Mouse (Mus musculus): ENCODE results near the gene Mapkap1. TPM values are rescaled to one million over a fixed set of nuclear protein-coding genes. Genes with fewer than 3 reads are reported as not detected.
A peak's percentile ranks its signal among the peaks of the same experiment; 100 is the strongest.

Gene Mapkap1
- total RNA-seq (2021) (10 to 100 TPM; 71.4 to 79.8 TPM), polyA plus RNA-seq (2012; rRNA removed) (43.1 and 46.1 TPM in 2 replicates)
- long read RNA-seq, transcript Mapkap1-204 (11 exons, 1,630 nt), result minor isoform, 7 of 91 reads
- long read RNA-seq, transcript Mapkap1-209 (12 exons, 3,111 nt), result major isoform, 57 of 91 reads
- long read RNA-seq, partial matches to known transcripts, result 6 of 91 reads
- long read RNA-seq, other reads (novel, unspliced or antisense), result 21 of 91 reads

DNA sequence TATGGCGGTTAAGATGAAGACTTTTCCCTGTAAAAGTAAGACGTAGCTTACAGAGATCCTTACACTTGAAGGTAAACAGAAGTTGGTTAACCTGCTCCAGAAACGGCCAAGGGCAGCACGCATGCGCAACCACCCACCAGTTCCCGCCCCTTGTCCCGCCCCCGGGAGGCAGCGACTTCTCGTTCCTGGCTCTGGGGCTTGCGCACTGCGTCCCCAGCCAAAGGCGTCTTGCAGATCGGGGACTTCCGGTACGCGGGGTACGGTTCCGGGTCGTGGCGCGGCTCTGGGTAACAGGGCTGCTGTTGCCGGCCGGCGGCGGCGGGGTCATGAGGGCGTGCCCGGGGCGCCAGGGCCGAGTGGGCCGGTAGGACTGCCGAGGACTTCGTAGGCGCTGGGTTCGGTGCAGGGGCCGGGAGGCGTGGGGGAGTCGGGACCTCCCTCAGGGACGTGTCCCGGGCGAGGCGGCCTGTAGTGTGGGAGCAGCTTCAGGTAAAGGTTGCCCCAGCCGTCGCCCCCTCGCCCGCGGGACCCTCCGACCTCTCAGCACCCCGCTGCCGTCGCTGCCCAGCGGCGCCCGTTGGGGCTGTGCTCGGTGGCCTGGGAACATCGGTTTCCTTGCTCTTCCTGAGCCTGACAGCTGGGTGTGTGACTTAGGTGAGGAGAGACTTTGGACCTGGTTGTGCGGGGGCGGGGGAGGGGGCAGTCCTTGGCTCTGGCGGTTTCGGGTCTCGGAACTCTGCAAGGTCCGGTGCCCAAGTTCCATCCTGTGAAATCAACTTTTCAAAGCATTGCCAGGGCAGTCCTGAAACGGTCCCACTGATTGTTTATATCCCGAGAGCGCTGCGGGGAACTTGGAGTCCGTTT, at the start of gene Mapkap1:
Gene Mapkap1 (plus strand): TSS at position 171 of the 864 bp plus-strand sequence.
- DNase-seq, result peak; percentile 99

DNA sequence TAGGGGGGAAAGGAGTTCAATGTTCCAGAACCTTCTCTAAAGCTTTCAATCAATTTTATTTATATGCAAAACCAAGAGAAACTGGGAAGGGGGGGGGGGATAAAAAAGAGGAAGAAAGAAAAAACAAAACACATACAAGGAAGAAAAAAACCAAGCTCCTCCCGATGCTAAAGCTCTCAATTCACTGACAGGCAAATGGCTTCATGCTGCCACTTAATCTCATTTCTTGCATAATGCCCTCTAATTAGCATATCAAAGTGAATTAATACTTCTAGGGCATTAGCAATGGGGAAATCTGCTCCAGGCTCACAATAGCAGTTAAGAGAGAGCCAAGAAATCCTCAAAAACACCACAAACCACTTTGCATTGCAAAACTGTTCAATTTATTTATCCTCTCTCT, 42.9 kb upstream of the Mapkap1 start:
- peak; percentile 14 for DNase-seq

GRCm38 (mm10) chr2:34367024-34367423, 39.5 kb upstream of the Mapkap1 start:
- peak; percentile 27 for DNase-seq

DNA sequence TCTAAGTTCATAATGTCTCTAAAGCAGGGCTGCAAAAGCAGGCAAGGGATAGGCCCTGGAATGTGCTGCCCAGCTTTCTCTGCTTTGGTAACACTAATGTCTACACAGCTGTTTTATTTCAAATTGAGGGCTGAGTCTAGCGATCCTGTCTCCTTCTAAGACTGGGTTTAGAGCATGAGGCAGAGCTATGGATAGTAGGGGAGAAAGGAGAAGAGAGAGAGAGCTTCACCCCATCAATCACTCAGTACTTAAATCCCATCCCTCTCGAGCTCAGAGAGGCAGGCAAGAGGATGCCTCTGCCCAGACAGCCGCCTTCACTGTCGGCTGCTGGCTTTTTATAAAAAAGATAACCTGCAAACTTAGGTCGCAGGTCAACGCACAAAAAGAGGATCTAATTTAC, 38.2 kb upstream of the Mapkap1 start:
- peak; percentile 63 for DNase-seq

DNA sequence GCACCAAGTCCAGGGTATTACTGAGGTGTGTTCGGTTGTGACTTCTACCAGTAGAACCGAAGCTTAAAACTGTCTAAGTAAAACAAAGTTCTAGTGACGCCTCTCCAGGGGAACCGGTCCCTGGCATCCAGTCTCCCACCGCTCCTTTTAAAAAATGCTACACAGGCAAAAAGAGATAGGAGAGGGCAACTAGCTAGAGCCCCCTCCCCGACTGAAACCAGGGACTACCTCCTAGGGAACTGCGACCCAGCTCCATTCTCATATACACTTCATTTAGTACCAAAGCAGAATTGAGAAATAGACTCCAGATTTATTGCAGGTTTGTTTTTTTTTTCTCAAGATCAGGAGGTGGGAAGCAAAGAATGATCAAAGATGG, 36.2 kb upstream of the Mapkap1 start:
- peak; percentile 54 for DNase-seq

DNA sequence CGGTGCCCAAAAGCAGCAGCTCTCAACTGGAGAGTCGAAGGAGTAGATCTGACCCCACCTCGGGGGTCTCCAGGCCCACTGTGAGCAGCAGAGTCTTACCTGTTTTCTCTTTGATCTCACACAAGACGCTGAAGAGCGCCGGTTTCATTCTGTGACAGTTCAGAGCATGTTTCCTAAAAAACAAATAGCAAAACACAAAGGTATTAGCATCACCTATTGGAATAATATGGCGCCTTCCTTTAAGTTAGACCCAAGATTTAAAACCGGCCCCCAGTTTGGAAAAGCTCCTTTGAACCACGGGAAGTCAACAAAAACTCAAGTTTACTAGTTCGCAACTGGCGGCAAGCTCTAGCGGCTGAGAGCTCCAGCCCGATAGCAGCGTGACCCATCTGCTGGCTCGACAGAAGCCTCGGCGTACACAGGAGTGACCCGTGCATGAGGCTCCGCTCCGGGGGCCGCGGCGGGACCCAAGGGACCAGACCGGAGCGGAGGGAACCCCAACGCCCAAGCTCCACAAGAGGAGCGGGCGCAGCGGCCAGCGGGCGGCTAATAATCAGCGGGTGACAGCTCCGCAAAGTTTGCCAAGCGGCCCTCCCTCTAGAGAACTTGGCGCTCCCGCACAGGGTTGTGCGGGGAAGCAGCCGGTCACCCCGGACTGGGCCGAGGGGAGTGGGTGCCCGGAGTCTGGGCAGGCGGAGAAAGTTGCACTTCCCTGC, 35.7 kb upstream of the Mapkap1 start:
- DNase-seq, result peak; percentile 73

GRCm38 (mm10) chr2:34371441-34372304, 34.9 kb upstream of the Mapkap1 start:
- peak; percentile 80 for DNase-seq

GRCm38 (mm10) chr2:34372305-34373301, 34.0 kb upstream of the Mapkap1 start, which contains the start of gene Pbx3:
Gene Pbx3 (minus strand): TSS chr2:34373142.
- peak; percentile 99 for DNase-seq

DNA sequence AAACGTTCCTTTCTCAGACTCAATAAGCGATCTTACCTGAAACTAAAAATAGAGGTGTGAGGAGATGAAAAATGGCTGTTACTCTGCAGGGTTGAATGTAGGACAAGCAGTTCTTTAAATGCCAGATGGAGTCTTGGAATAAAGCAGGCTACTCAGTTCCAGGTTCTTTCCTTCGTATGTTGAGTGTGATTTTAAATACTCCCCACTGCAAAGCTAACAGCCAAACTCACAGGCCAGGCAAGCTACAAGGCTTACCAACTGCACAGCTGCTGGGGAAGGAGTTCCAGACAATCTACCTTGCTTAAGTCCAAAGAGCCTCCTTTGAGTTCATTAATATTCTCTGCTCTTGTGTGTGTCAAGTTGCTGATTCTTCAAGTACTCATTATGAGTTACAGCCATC, 32.7 kb upstream of the Mapkap1 start:
- DNase-seq, result no peak

- no peak for DNase-seq
Observed at GRCm38 (mm10) chr2:34374349-34374748, 32.2 kb upstream of the Mapkap1 start.

GRCm38 (mm10) chr2:34378930-34379329, 27.6 kb upstream of the Mapkap1 start:
- DNase-seq, result no peak

DNA sequence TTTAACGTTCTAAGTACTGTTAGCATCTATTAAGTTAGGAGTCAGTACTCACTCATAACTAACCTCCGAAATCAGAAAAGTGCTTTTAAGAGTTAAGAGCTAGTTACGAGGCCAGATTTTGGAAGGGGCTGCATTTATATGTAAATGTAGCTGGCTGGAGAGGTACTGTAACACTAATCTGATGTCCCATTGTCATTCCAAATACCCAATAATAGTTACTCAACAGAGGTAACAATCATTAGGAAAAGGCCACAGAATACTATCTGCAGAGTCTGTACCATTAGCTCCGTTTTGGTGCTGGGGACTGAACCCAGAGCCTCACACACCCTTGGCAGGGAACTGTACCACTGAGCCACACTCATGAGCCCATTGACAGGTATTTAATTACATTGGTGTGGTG, 7.0 kb upstream of the Mapkap1 start:
- no peak for DNase-seq

DNA sequence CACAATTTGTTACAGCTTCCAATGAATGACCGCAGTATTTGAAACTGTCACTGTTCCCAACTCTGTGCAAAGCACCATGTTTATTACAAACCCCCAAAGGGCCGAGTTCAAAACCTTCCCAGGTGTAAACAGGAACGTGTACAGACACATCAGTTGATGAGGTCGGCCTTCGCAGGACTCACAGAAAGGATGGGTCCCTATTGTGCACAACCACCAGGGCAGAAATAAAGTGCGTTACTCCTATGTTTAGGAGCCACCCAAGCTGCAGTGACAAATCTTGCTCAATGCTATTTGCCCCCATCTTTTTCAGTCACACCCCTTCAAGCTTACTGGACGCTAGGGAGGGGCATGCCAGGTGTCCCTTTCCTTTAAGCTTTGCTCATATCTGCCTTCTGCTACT, 1.0 kb downstream of the Mapkap1 start:
- no peak for DNase-seq

GRCm38 (mm10) chr2:34408341-34408740, 1.8 kb downstream of the Mapkap1 start:
- no peak for DNase-seq

- no peak for DNase-seq
Observed at GRCm38 (mm10) chr2:34409741-34410340, 3.3 kb downstream of the Mapkap1 start.

- no peak for DNase-seq
Observed at GRCm38 (mm10) chr2:34420256-34420655, 13.7 kb downstream of the Mapkap1 start.

- no peak for DNase-seq
Observed at GRCm38 (mm10) chr2:34424186-34424585, 17.6 kb downstream of the Mapkap1 start.

DNA sequence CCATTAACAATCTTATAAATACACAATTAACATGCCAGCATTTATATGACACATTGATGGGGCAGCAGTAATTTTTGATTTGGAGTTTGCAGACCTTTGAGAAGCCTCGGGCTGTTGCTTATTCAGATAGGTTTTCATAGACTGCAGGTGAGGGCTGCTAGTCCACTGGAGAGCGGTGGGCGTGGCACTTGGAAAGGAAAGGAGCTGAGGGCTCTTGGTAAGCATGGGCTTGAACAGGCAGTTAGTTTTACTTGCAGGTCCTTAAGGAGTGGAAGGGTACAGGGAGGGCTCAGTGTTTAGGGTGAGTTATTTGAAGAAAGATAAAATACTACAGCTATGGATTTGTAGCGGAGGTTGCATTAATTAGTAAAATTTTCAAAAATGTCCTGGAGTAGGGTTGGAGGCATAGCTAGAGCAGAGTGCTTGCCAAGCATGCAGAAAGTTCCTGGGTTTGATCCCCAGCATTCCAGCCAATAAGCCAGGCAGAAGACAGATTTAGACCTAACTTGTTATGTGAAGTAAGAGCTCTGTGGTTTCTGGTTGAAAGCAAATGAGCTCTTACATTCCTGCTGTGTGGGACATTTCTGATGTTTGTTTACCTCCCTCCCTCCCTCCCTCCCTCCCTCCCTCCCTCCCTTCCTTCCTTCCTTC, 19.1 kb downstream of the Mapkap1 start:
- no peak for DNase-seq

- no peak for DNase-seq
Observed at GRCm38 (mm10) chr2:34430663-34431062, 24.1 kb downstream of the Mapkap1 start.
